Mouse (Mus musculus): ENCODE results near the gene Tmem198. TPM values are rescaled to one million over a fixed set of nuclear protein-coding genes. Genes with fewer than 3 reads are reported as not detected.
A peak's percentile ranks its signal among the peaks of the same experiment; 100 is the strongest.

The Tmem198 gene
- polyA plus RNA-seq, 1 experiment from 2014 or later = 50.5 TPM

GRCm38 (mm10) chr1:75460297-75460696, 19.0 kb upstream of the Tmem198 start:
- Histone ChIP-seq H3K36me3 (ENCODE audit: control insufficient read depth, insufficient read depth, low read length) (no peaks in the 10 kb centered on the region), H3K27me3 (replicated peaks; ENCODE audit: control insufficient read depth, insufficient read depth, low read length) (peaks cover 8% of the 10 kb centered on the region), H3K9me3 (ENCODE audit: control insufficient read depth, low read length) (no peaks in the 10 kb centered on the region), H3K4me3 (ENCODE audit: low read length) (no peak overlapping the region), H3K9ac (ENCODE audit: low read depth, low read length) (no peak overlapping the region), H3K4me2 (ENCODE audit: low read length) (no peak overlapping the region), H3K27ac (ENCODE audit: low read depth, low read length) (no peak overlapping the region), H3K4me1 (ENCODE audit: control insufficient read depth, insufficient read depth, low read depth, low read length) (peaks cover 28% of the 10 kb centered on the region)
- 76% methylated on average over 7 of the region's 7 CpGs for WGBS
- ATAC-seq = no peak

GRCm38 (mm10) chr1:75462636-75463035, 16.7 kb upstream of the Tmem198 start:
- Histone ChIP-seq H3K9me3 (ENCODE audit: control insufficient read depth, low read length) (no peaks in the 10 kb centered on the region), H3K9ac (ENCODE audit: low read depth, low read length) (no peak overlapping the region), H3K4me3 (ENCODE audit: low read length) (no peak overlapping the region), H3K27ac (ENCODE audit: low read depth, low read length) (no peak overlapping the region), H3K4me1 (ENCODE audit: control insufficient read depth, insufficient read depth, low read depth, low read length) (peaks cover 19% of the 10 kb centered on the region), H3K4me2 (ENCODE audit: low read length) (no peak overlapping the region), H3K27me3 (replicated peaks; ENCODE audit: control insufficient read depth, insufficient read depth, low read length) (peaks cover 3% of the 10 kb centered on the region), H3K36me3 (ENCODE audit: control insufficient read depth, insufficient read depth, low read length) (no peaks in the 10 kb centered on the region)
- no peak for ATAC-seq
- WGBS = 29% methylated on average over 1 of the region's 1 CpGs

GRCm38 (mm10) chr1:75463652-75464204, 15.6 kb upstream of the Tmem198 start:
- Histone ChIP-seq H3K4me3 (ENCODE audit: low read length) (no peak overlapping the region), H3K27ac (ENCODE audit: low read depth, low read length) (no peak overlapping the region)
- no peak for ATAC-seq

GRCm38 (mm10) chr1:75467215-75467927, 12.0 kb upstream of the Tmem198 start:
- Histone ChIP-seq H3K27ac (ENCODE audit: low read depth, low read length) (no peak overlapping the region), H3K9ac (ENCODE audit: low read depth, low read length) (0 out of 2 replicates have a peak overlapping the region, but pooled peaks have one; percentile 32), H3K4me3 (ENCODE audit: low read length) (no peak overlapping the region), H3K36me3 (ENCODE audit: control insufficient read depth, insufficient read depth, low read length) (0 out of 2 replicates have a peak, but pooled peaks cover 2% of the 10 kb centered on the region), H3K4me2 (ENCODE audit: low read length) (peak overlapping the region; percentile 39), H3K27me3 (replicated peaks; ENCODE audit: control insufficient read depth, insufficient read depth, low read length) (no peaks in the 10 kb centered on the region; the same call in 1 of the 2 replicates), H3K4me1 (ENCODE audit: control insufficient read depth, insufficient read depth, low read depth, low read length) (peaks cover 3% of the 10 kb centered on the region), H3K9me3 (ENCODE audit: control insufficient read depth, low read length) (no peaks in the 10 kb centered on the region)
- 6% methylated on average over 14 of the region's 14 CpGs for WGBS
- ATAC-seq = peak; percentile 82

More at GRCm38 (mm10) chr1:75463652-75464204, 15.6 kb upstream of the Tmem198 start:
- H3K9me3 ChIP-seq (ENCODE audit: control insufficient read depth, low read length) = no peaks in the 10 kb centered on the region
- WGBS = 78% methylated on average over 5 of the region's 5 CpGs
- no peak overlapping the region for H3K4me2 ChIP-seq (ENCODE audit: low read length)
- peaks cover 2% of the 10 kb centered on the region for H3K27me3 ChIP-seq (replicated peaks; ENCODE audit: control insufficient read depth, insufficient read depth, low read length)
- H3K9ac ChIP-seq (ENCODE audit: low read depth, low read length) = no peak overlapping the region
- H3K4me1 ChIP-seq (ENCODE audit: control insufficient read depth, insufficient read depth, low read depth, low read length) = peaks cover 9% of the 10 kb centered on the region
- H3K36me3 ChIP-seq (ENCODE audit: control insufficient read depth, insufficient read depth, low read length) = no peaks in the 10 kb centered on the region

GRCm38 (mm10) chr1:75469287-75469825, 10.0 kb upstream of the Tmem198 start:
- no peaks in the 10 kb centered on the region; the same call in 1 of the 2 replicates for H3K27me3 ChIP-seq (replicated peaks; ENCODE audit: control insufficient read depth, insufficient read depth, low read length)
- no peak overlapping the region for H3K27ac ChIP-seq (ENCODE audit: low read depth, low read length)
- H3K36me3 ChIP-seq (ENCODE audit: control insufficient read depth, insufficient read depth, low read length) = peaks cover 9% of the 10 kb centered on the region
- no peak for ATAC-seq
- no peak overlapping the region for H3K4me2 ChIP-seq (ENCODE audit: low read length)
- H3K4me1 ChIP-seq (ENCODE audit: control insufficient read depth, insufficient read depth, low read depth, low read length) = peaks cover 3% of the 10 kb centered on the region
- 71% methylated on average over 17 of the region's 17 CpGs for WGBS
- no peak overlapping the region for H3K4me3 ChIP-seq (ENCODE audit: low read length)
- no peak overlapping the region for H3K9ac ChIP-seq (ENCODE audit: low read depth, low read length)
- no peaks in the 10 kb centered on the region for H3K9me3 ChIP-seq (ENCODE audit: control insufficient read depth, low read length)

GRCm38 (mm10) chr1:75476441-75476840, 2.9 kb upstream of the Tmem198 start:
- WGBS = 97% methylated on average over 11 of the region's 11 CpGs
- H3K36me3 ChIP-seq (ENCODE audit: control insufficient read depth, insufficient read depth, low read length) = peaks cover 28% of the 10 kb centered on the region
- no peaks in the 10 kb centered on the region for H3K9me3 ChIP-seq (ENCODE audit: control insufficient read depth, low read length)
- H3K27me3 ChIP-seq (replicated peaks; ENCODE audit: control insufficient read depth, insufficient read depth, low read length) = no peaks in the 10 kb centered on the region
- no peak overlapping the region for H3K27ac ChIP-seq (ENCODE audit: low read depth, low read length)
- peaks cover 25% of the 10 kb centered on the region for H3K4me1 ChIP-seq (ENCODE audit: control insufficient read depth, insufficient read depth, low read depth, low read length)
- no peak for ATAC-seq
- H3K9ac ChIP-seq (ENCODE audit: low read depth, low read length) = no peak overlapping the region
- H3K4me3 ChIP-seq (ENCODE audit: low read length) = no peak overlapping the region
- no peak overlapping the region for H3K4me2 ChIP-seq (ENCODE audit: low read length)

DNA sequence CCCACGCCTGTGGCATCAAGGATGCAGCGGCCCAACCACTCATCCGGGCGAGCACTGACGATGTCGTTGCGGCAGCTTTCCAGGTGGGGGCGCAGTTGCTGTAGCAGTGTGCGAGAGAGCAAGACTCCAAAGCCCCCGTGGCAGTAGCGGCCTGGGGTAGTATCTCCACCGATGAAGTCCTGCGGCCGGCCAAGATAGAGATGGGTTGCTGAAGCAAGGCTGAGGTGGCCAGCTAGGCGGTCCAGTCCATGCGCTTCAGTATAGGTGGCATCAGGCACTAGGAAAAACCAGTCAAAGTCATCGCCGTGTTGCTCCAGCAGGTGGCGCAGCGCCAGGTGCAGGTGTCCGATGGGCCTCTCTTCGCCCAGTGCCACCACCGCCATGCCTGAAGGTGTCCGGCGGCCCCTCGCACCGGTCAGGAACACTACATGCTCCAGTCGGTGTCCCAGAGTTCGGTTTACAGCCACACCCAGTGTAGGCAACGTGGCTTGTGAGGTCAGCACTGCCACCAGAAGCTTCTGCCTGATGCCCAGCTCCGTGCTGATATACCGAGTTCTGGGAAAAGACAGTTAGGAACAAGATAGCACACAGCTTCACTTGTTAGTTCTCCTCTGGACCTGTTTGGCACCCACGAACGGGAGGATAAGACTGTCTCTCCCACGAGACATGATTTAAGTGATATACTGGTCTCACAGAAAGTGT, 1.9 kb upstream of the Tmem198 start:
- peak overlapping the region; percentile 88 for H3K4me3 ChIP-seq (ENCODE audit: low read length)
- peaks cover 25% of the 10 kb centered on the region for H3K4me1 ChIP-seq (ENCODE audit: control insufficient read depth, insufficient read depth, low read depth, low read length)
- no peak overlapping the region for H3K27ac ChIP-seq (ENCODE audit: low read depth, low read length)
- H3K9me3 ChIP-seq (ENCODE audit: control insufficient read depth, low read length) = no peaks in the 10 kb centered on the region
- ATAC-seq = peak; percentile 1; the same call in 1 of the 2 replicates
- peaks cover 26% of the 10 kb centered on the region for H3K36me3 ChIP-seq (ENCODE audit: control insufficient read depth, insufficient read depth, low read length)
- peak overlapping the region; percentile 87 for H3K4me2 ChIP-seq (ENCODE audit: low read length)
- H3K9ac ChIP-seq (ENCODE audit: low read depth, low read length) = peak overlapping the region; percentile 50
- no peaks in the 10 kb centered on the region; the same call in 1 of the 2 replicates for H3K27me3 ChIP-seq (replicated peaks; ENCODE audit: control insufficient read depth, insufficient read depth, low read length)
- 9% methylated on average over 35 of the region's 35 CpGs for WGBS

DNA sequence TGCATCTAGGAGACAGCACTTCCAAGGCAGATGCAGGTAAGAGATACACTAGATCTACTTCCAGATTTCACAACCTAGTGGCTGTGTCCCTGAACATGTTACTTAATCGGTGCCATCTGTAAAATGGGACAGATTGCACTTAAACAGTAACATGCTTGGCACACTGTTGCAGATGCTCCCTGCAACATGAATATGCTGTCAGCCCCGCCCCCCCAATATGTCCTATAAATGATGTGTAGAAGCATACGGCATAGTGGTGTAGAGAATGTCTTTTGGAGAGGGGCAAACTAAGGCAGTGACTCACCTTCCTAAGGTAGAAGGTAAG, 1.4 kb upstream of the Tmem198 start:
- peak overlapping the region; percentile 50 for H3K9ac ChIP-seq (ENCODE audit: low read depth, low read length)
- H3K27ac ChIP-seq (ENCODE audit: low read depth, low read length) = no peak overlapping the region
- H3K4me1 ChIP-seq (ENCODE audit: control insufficient read depth, insufficient read depth, low read depth, low read length) = peaks cover 25% of the 10 kb centered on the region
- no peaks in the 10 kb centered on the region; the same call in 1 of the 2 replicates for H3K27me3 ChIP-seq (replicated peaks; ENCODE audit: control insufficient read depth, insufficient read depth, low read length)
- no peaks in the 10 kb centered on the region for H3K9me3 ChIP-seq (ENCODE audit: control insufficient read depth, low read length)
- H3K4me3 ChIP-seq (ENCODE audit: low read length) = peak overlapping the region; percentile 88
- WGBS = 52% methylated on average over 3 of the region's 3 CpGs
- no peak for ATAC-seq
- H3K4me2 ChIP-seq (ENCODE audit: low read length) = peak overlapping the region; percentile 87
- peaks cover 28% of the 10 kb centered on the region for H3K36me3 ChIP-seq (ENCODE audit: control insufficient read depth, insufficient read depth, low read length)

GRCm38 (mm10) chr1:75478497-75478896, 835 bp upstream of the Tmem198 start:
- H3K9ac ChIP-seq (ENCODE audit: low read depth, low read length) = peak overlapping the region; percentile 83
- no peaks in the 10 kb centered on the region; the same call in 1 of the 2 replicates for H3K27me3 ChIP-seq (replicated peaks; ENCODE audit: control insufficient read depth, insufficient read depth, low read length)
- peak overlapping the region; percentile 87 for H3K4me2 ChIP-seq (ENCODE audit: low read length)
- H3K4me3 ChIP-seq (ENCODE audit: low read length) = peak overlapping the region; percentile 88
- no peak for ATAC-seq
- no peaks in the 10 kb centered on the region for H3K9me3 ChIP-seq (ENCODE audit: control insufficient read depth, low read length)
- under 1% methylated on average over 9 of the region's 25 CpGs for WGBS
- H3K36me3 ChIP-seq (ENCODE audit: control insufficient read depth, insufficient read depth, low read length) = peaks cover 28% of the 10 kb centered on the region
- peak overlapping the region; percentile 89 for H3K27ac ChIP-seq (ENCODE audit: low read depth, low read length)
- peaks cover 25% of the 10 kb centered on the region for H3K4me1 ChIP-seq (ENCODE audit: control insufficient read depth, insufficient read depth, low read depth, low read length)

All from hindbrain, embryonic 16.5 days (tissue).